Mouse (Mus musculus): ENCODE results near the gene Trp53rkb. TPM values are rescaled to one million over a fixed set of nuclear protein-coding genes. Genes with fewer than 3 reads are reported as not detected.

Gene Trp53rkb
- total RNA-seq, 2 experiments from 2014 or later = 7.7 to 12.1 TPM

DNA sequence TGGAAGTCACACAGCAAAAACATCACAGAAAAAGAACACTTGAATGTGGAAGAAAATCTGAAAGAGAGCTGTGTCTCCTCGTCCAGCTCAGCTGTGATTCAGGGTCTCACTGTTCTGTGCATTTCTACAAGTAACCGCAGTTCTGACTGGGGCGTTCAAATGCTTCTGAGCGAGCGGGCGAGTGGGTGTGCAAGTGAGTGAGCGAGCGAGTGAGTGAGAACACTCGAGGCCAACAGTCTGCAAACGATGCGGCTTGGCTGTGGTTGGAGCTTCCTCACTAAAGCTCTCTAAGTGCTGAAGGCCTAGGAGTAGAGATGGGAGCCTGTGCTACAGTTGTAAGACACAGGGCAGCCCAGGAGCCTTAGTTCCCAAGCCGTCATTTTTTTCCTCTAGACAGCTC, 36.0 kb downstream of the Trp53rkb start:
- intact Hi-C loops (cut with DNase I) = no loop called here
- DNase-seq = no peak

DNA sequence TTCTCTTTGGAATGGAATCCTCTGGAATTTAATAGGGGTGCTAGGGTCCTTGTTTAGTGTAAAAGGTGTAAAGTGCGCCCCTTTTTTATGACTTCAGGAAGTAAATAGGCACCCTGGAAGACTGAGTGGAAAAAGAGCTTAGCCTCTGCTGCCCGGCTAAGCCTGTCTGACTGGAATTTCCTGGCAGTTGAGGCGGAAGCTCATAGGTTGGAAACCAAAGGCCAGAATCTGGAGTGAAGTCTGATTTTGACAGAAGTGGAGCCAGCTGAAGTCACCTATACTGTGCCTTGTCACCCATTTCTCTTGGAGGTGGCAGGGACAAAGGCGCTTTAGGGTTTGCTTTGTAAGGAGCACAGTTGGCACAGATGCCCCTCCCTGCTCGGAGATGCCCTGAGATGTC, 38.0 kb downstream of the Trp53rkb start:
- intact Hi-C loops (cut with DNase I) = no loop called here
- DNase-seq = no peak

DNA sequence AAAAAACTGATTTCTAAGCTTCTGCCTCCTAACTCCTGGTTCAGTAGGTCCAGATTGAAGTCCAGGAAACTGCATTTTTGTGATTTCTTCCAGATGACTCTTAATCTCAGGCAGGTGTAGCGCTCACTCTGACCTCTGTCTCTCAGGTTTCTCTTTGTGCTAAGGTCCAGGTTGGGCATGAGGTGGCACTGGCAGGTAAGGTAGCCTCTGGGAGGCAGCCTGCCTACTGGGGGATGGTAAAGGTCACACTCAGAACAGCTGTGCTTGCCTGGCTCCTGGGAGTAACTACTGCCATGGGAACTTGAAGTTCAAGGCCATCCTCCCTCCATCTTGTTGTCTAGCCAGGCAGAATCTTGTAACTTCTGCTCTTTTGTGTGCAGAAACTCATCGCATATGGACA, 41.8 kb downstream of the Trp53rkb start:
- intact Hi-C loops (cut with DNase I) = no loop called here
- no peak for DNase-seq

DNA sequence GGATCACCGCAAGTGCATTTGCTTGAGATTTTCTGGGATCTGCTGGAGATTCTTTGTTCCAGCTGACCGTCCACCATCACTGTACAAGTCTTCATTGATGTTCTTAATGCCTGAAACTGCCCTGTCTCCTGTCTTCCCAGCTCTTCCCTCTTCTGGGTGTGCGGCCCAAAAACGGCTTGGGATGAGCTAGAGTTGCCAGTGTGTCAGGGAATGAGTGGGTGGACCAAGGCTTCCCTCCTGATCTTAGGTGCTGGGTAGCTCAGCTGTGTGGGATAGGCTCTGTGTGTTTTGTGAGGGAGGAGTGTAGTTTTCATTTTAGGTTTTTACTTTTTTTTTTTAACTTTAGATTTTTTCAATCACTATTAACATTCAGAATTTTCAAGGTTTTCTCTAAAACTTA, 42.5 kb downstream of the Trp53rkb start:
- no peak for DNase-seq
- intact Hi-C loops (cut with DNase I) = loop anchor here (5.0 kb wide), 1 partner anchor 43 kb away; no protein-coding TSS in a partner anchor

DNA sequence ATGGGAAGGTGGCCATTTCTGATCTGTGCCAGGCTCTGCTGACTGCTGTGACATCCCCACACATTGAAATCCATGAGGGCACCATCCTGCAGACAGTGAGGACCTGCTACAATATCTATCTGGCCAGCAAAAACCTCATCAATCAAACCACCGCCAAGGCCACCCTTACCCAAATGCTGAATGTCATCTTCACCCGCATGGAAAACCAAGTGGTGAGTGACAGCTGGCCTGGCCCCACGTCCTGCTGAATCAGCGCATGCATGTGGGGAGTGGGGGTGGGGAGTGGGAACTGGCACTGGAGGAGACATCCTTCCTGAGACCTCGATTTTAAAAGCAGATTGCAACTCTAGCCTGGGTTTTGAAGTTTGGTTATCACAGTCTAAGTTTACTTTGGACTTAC, 43.2 kb downstream of the Trp53rkb start:
- intact Hi-C loops (cut with DNase I) = loop anchor here (5.0 kb wide), 1 partner anchor 42 kb away; no protein-coding TSS in a partner anchor

DNA sequence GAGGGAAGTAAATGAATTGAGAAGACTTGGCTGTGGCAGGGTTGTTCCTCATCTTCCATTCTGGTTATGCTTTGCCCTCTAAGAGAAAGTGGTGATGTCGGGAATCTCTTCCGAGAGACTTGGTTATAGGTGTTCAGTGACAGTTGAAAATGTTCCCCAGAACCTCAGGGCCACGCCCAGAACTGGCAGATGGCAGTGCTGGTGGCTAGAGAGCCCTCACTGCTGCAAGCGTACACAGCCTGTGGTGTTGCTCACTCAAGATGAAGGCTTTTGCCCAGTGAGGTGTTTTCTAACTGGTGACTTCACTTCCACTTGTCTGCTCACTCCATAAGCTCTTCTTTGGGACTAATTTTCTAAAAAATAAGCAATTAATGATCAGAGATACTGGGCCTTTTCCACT, 49.5 kb downstream of the Trp53rkb start:
- intact Hi-C loops (cut with DNase I) = no loop called here

More for the DNA sequence above, 43.2 kb downstream of the Trp53rkb start:
- peak; percentile 29 for DNase-seq

More for the DNA sequence above, 49.5 kb downstream of the Trp53rkb start:
- no peak for DNase-seq

Other genes starting within 250 kb of the Trp53rkb start
- 10 to 100 TPM; 56.7 to 56.9 TPM for gene Prex1, start 78.7 kb upstream of the Trp53rkb start, total RNA-seq (2021)
- 10 to 100 TPM; 34.4 to 35.3 TPM for gene Arfgef2, start 13.1 kb downstream of the Trp53rkb start, total RNA-seq (2021)
- 10 to 100 TPM; 81.4 to 83.7 TPM for gene Cse1l, start 113.5 kb downstream of the Trp53rkb start, total RNA-seq (2021)
- gene Stau1, start 203.8 kb downstream of the Trp53rkb start, total RNA-seq (2021) = 100 to 1,000 TPM; 111 TPM
- gene Ddx27, start 222.7 kb downstream of the Trp53rkb start, total RNA-seq (2021) = 10 to 100 TPM; 44.2 to 46.4 TPM

Data from left cerebral cortex, postnatal 4 days (tissue).